Mouse (Mus musculus) c-Kit-positive CD71-positive TER-119-negative erythroid progenitor cells, embryonic 14.5 days (primary cell): Measurements from ENCODE around the gene Oxld1.
"Not testable (repeated sequence)": the region's sequence is repeated elsewhere in the genome, so short reads cannot be mapped to it uniquely, and the experiment has no call there.

Experiments
- DNase-seq: peaks from one replicate; pipeline ENCODE4 v3.0.0-alpha.2; 2013; ENCODE audit warnings: low read depth

Gene Oxld1

DNA sequence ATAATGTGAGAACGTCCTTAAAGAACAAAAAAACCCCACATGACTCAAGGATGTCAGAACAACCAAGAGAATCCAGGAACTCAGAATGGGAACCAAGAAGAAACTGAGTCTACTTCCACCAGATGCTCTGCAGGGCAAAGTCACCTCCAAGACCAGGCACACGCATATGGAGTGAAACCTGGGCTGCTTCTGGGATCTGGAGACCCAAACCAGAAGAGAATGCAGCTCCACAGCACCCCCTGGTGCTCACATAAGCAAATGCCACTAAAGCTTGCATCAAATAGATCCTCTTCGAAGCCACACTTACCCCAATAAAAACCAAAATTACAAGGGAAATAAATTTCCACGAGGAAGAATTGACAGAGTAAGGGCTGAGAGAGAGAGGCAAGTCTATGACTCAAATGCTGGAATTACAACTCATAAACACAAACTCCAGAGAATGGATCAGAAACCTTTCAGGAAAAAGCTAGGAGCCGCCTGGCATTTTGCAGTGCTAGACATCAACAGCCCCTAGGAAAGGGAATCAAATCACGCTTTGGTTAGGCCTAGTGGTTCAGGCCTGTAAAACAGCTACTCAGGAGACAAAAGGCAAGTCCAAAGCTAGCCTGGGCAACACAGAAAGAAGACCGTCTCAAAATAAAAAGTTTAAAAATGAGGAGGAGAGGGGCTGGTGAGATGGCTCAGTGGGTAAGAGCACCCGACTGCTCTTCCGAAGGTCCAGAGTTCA, 34.1 kb downstream of the Oxld1 start:
- peak; percentile 58 for DNase-seq

- no peak for DNase-seq
These were observed 35.0 kb downstream of the Oxld1 start for GRCm38 (mm10) chr11:120422651-120423568.

DNA sequence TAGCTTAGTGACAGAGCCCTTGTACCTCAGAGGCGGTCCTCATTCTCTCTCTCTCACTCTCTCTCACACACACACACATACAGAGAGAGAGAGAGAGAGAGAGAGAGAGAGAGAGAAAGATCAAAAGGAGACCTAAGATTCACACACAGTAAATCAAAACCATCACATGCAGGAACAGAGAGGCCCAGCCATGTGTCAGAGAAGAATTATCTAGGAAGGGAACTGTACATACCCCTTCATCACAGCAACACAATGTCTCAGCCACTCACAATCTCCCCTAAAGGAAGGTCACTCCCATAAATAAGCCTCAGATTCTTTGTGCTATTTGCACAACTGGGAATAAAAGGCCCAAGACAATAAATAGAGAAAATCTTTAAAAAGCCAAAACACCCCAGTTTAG, 39.3 kb downstream of the Oxld1 start:
- no peak for DNase-seq

DNA sequence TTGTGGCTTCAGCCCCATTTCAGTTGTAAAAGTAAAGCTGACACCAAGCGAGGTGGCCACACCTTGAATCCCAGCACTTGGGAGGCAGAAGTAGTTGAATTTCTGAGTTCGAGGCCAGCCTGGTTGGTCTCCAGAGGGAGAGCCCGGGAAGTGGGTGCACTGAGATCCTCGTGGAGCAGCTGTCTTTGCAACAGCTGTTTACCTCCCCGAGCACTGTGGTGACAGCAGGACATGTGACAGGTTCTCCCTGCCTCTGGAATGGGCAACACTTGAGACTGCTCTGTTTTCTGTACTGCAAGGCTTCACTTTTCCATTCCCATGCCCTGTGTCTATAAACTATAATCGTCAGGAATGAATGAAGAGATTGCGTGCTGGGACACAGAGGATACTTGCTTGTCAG, 40.0 kb downstream of the Oxld1 start:
- DNase-seq, result no peak

DNA sequence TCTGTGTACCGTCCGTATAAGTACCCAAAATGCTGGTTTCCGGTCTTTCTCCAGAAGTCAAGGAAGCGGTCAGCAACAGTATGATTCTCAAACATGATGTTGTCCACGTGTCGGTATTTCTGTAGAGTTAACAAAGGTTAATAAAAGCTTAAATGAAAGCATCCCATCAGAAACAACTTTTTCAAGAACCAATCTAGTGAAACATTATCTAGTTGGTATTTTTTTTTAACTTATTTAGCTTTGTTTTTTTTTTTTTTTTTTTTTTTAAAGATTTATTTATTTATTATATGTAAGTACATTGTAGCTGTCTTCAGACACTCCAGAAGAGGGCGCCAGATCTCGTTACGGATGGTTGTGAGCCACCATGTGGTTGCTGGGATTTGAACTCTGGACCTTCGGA, 44.2 kb downstream of the Oxld1 start:
- not testable (repeated sequence) for DNase-seq
